In the genomic region with DNA sequence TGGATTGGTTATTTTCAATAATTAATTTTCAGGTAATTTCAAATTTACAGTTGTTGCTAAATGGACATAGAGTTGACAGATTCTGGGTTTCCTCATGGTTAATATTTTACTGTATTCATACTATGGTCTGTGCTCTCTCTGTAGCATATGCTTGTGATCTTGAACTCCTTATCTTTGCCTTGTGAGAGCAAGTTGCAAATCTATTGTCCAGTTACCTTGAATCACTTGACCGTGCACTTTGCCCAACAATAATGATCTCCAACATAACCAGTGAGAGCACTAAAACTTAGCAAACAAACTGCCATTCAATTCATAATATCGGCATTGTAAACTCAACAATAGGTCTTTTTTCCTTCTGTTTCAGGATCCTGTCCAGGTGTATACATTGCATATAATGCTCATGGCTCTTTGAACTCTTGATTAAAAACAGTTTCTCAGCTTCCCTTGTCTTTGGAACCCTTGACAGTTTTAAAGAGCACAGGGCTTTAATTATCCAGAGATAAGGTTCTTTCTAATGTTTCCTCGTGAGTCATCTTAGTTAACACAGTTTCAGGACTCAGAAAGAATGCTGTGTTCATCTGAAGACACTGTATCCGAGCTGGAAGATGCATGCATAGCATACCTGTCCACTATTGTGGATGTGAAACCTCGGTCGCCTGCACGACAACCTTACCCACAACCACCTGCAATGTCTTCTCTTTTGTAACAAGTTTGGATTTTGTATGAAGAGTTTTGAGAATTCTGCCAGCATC, we compare ENCODE assay signal across 27 mouse cellular contexts. TPM values are rescaled to one million over a fixed set of nuclear protein-coding genes. Genes with fewer than 3 reads are reported as not detected.
DNase-seq lines count a peak whose midpoint lies in the region; ATAC-seq and TF ChIP-seq lines count a peak whose summit lies in the region.
"Had no signal": no experiment of that assay in that cellular context is flagged by ENCODE, and none has a peak within 500 bp of the region (broad histone marks: within the 10 kb centered on the region; RNA-seq: fewer than 3 reads in every experiment).

No protein-coding gene starts in this region.

- no peaks in the 10 kb centered on the region for H3K27me3 ChIP-seq in heart, embryonic 14.5 days (ENCODE audit: control insufficient read depth, insufficient read depth, low read length)
- no peaks in the 10 kb centered on the region for H3K27me3 ChIP-seq in heart, adult 2 months (ENCODE audit: control insufficient read depth, insufficient read depth, low read length)
- H3K27me3 ChIP-seq in neural tube, embryonic 15.5 days (replicated peaks), result no peaks in the 10 kb centered on the region
- H3K27me3 ChIP-seq: embryonic facial prominence, embryonic 13.5 days; hindbrain, embryonic 13.5 days; liver, embryonic 15.5 days; lung, embryonic 15.5 days; midbrain, embryonic 13.5 days had no signal

- no peaks in the 10 kb centered on the region for H3K79me2 ChIP-seq in heart, adult 2 months (replicated peaks; ENCODE audit: control insufficient read depth, insufficient read depth, low read length)

- TF ChIP-seq CTCF in heart, adult 2 months (IDR thresholded peaks at IDR 0.05), result no peak

- H3K27ac ChIP-seq in heart, embryonic 14.5 days (replicated peaks in 1 of 2; ENCODE audit: control insufficient read depth in 1 of 2, insufficient read depth in 1 of 2, low read depth in 2 of 2, low read length in 2 of 2), result peak overlapping the region; percentile 66 to 78; a peak in 2 of 4 replicates
- H3K27ac ChIP-seq in heart, adult 2 months, result no peak overlapping the region
- no peak overlapping the region for H3K27ac ChIP-seq in neural tube, embryonic 15.5 days (replicated peaks)
- H3K27ac ChIP-seq: embryonic facial prominence, embryonic 13.5 days; forebrain, embryonic 10.5 days; hindbrain, embryonic 13.5 days; liver, embryonic 15.5 days; lung, embryonic 15.5 days; midbrain, embryonic 13.5 days had no signal

- H3K4me2 ChIP-seq in heart, embryonic 14.5 days (ENCODE audit: low read length), result no peak overlapping the region
- H3K4me2 ChIP-seq in neural tube, embryonic 15.5 days, result no peak overlapping the region
- H3K4me2 ChIP-seq: embryonic facial prominence, embryonic 13.5 days; hindbrain, embryonic 13.5 days; liver, embryonic 15.5 days; lung, embryonic 15.5 days; midbrain, embryonic 13.5 days had no signal

- 64% methylated on average over 7 of the region's 7 CpGs for WGBS in heart, embryonic 14.5 days
- WGBS in heart, adult 2 months, result 80% methylated on average over 7 of the region's 7 CpGs
- WGBS in neural tube, embryonic 15.5 days, result 89% methylated on average over 7 of the region's 7 CpGs
- 33% methylated on average over 7 of the region's 7 CpGs for WGBS in large intestine, adult 2 months

- TF ChIP-seq POLR2A in heart, adult 2 months (IDR thresholded peaks at IDR 0.05; ENCODE audit: insufficient read depth, low read depth, low read length), result no peak

- no peak overlapping the region for H3K4me3 ChIP-seq in heart, embryonic 14.5 days (ENCODE audit: control insufficient read depth in 1 of 2, insufficient read depth in 1 of 2, low read depth in 1 of 2, low read length in 2 of 2)
- no peak overlapping the region for H3K4me3 ChIP-seq in heart, adult 2 months
- H3K4me3 ChIP-seq in neural tube, embryonic 15.5 days (replicated peaks), result no peak overlapping the region
- H3K4me3 ChIP-seq: embryonic facial prominence, embryonic 13.5 days; forebrain, embryonic 10.5 days; hindbrain, embryonic 13.5 days; liver, embryonic 15.5 days; lung, embryonic 15.5 days; midbrain, embryonic 13.5 days had no signal

- ATAC-seq in heart, embryonic 14.5 days (ENCODE audit: insufficient number of reproducible peaks, insufficient read depth, low FRiP score, low read depth), result no peak
- no peak for ATAC-seq in neural tube, embryonic 15.5 days (ENCODE audit: low FRiP score)
- ATAC-seq: forebrain, embryonic 16.5 days; midbrain, embryonic 13.5 days had no signal

- no peaks in the 10 kb centered on the region for H3K9me3 ChIP-seq in heart, embryonic 14.5 days (ENCODE audit: control insufficient read depth, low read length)
- no peaks in the 10 kb centered on the region for H3K9me3 ChIP-seq in neural tube, embryonic 15.5 days (replicated peaks)
- H3K9me3 ChIP-seq: embryonic facial prominence, embryonic 13.5 days; forebrain, embryonic 10.5 days; hindbrain, embryonic 13.5 days; liver, embryonic 15.5 days; lung, embryonic 15.5 days; midbrain, embryonic 13.5 days had no signal

- H3K36me3 ChIP-seq in heart, embryonic 14.5 days (ENCODE audit: control insufficient read depth, insufficient read depth, low read length), result no peaks in the 10 kb centered on the region
- H3K36me3 ChIP-seq in heart, adult 2 months (ENCODE audit: control insufficient read depth, insufficient read depth, low read length), result no peaks in the 10 kb centered on the region
- no peaks in the 10 kb centered on the region for H3K36me3 ChIP-seq in neural tube, embryonic 15.5 days
- H3K36me3 ChIP-seq: embryonic facial prominence, embryonic 13.5 days; forebrain, embryonic 10.5 days; hindbrain, embryonic 13.5 days; liver, embryonic 15.5 days; lung, embryonic 15.5 days; midbrain, embryonic 13.5 days had no signal

- H3K4me1 ChIP-seq in heart, embryonic 14.5 days (ENCODE audit: control insufficient read depth in 2 of 2, insufficient read depth in 2 of 2, low read length in 2 of 2), result peaks cover 11 to 37% of the 10 kb centered on the region in 2 experiments
- no peaks in the 10 kb centered on the region; the same call in 1 of the 2 replicates for H3K4me1 ChIP-seq in heart, adult 2 months (ENCODE audit: control insufficient read depth, insufficient read depth, low read length)
- peaks cover 4% of the 10 kb centered on the region; the same call in 1 of the 2 replicates for H3K4me1 ChIP-seq in neural tube, embryonic 15.5 days
- H3K4me1 ChIP-seq: embryonic facial prominence, embryonic 13.5 days; forebrain, embryonic 10.5 days had no signal

- H3K9ac ChIP-seq in heart, embryonic 14.5 days (ENCODE audit: low read length), result no peak overlapping the region
- no peak overlapping the region for H3K9ac ChIP-seq in heart, adult 2 months (ENCODE audit: low read depth, low read length)
- no peak overlapping the region for H3K9ac ChIP-seq in neural tube, embryonic 15.5 days (replicated peaks)
- H3K9ac ChIP-seq: embryonic facial prominence, embryonic 13.5 days; hindbrain, embryonic 13.5 days; liver, embryonic 15.5 days; lung, embryonic 15.5 days; midbrain, embryonic 13.5 days had no signal

- DNase-seq in heart, adult 2 months, result no peak
- DNase-seq in neural tube, embryonic 10.5 days (ENCODE audit: extremely low spot score, low spot score), result peak; percentile 3
- peak; percentile 76 for DNase-seq in large intestine, adult 2 months (ENCODE audit: low read depth, low spot score)
- DNase-seq in kidney, postnatal 4 days, result no peak
- DNase-seq in adrenal gland, postnatal 4 days (ENCODE audit: low spot score in 2 of 2), result no peak
- DNase-seq: adrenal gland, postnatal 25 days; B cell, adult 2 months; cerebellum, adult 18-20 months; cerebellum, postnatal 10 days; heart, postnatal 14 days; kidney, adult 9 months; kidney, postnatal 10 days; liver; lung, postnatal 36 days; retina, postnatal 1 day; right cerebral cortex, postnatal 14 days; spleen, adult 18-20 months; thymus, postnatal 4 days had no signal

- intact Hi-C loops in heart, adult 2 months (cut with DNase I), result no loop called here

- TF ChIP-seq EP300 in heart, adult 2 months (IDR thresholded peaks at IDR 0.05; ENCODE audit: insufficient read depth, low read depth, low read length), result no peak

RNA-seq across cellular contexts. Expression of a gene that starts 38.7 kb away (rescaled TPM):
- polyA plus RNA-seq in heart, embryonic 14.5 days (2014; fragmentation: Nextera tagmentation; extraction: Ambion mirVana), result 32.0 and 34.4 TPM in 2 replicates
- total RNA-seq in heart, adult 2 months (2021), result 1 to 10 TPM; 8.7 to 9.6 TPM
- 2.1 and 3.5 TPM in 2 replicates for polyA plus RNA-seq in heart, adult 2 months (2012; rRNA removed)
- polyA plus RNA-seq in neural tube, embryonic 15.5 days (2015; fragmentation: Nextera tagmentation; extraction: Ambion mirVana), result 51.1 and 52.1 TPM in 2 replicates
- polyA plus RNA-seq in large intestine, adult 2 months (2012; rRNA removed), result 18.3 and 28.5 TPM in 2 replicates
- total RNA-seq in adrenal gland, postnatal 4 days (2021), result 10 to 100 TPM; 14.6 to 17.4 TPM

Comparison
In these comparisons a context has a peak if more than half of its experiments do, and no peak if none do; other contexts are left out.
1. H3K27ac ChIP-seq: peak in heart, embryonic 14.5 days (2 of 2); none in heart, adult 2 months (single experiment) and neural tube, embryonic 15.5 days (single experiment).
2. DNase-seq: peak in neural tube, embryonic 10.5 days (single experiment) and large intestine, adult 2 months (single experiment); none in heart, adult 2 months (0 of 2), kidney, postnatal 4 days (0 of 2) and adrenal gland, postnatal 4 days (0 of 2).